Mouse (Mus musculus) lung, postnatal 14 days (tissue): ENCODE measurements around the gene Cyp4f40.
"Not testable (repeated sequence)": the region's sequence is repeated elsewhere in the genome, so short reads cannot be mapped to it uniquely, and the experiment has no call there.

Experiments
- DNase-seq: peaks from one replicate; pipeline ENCODE4 v3.0.0; 2021

Cyp4f40 gene

DNA sequence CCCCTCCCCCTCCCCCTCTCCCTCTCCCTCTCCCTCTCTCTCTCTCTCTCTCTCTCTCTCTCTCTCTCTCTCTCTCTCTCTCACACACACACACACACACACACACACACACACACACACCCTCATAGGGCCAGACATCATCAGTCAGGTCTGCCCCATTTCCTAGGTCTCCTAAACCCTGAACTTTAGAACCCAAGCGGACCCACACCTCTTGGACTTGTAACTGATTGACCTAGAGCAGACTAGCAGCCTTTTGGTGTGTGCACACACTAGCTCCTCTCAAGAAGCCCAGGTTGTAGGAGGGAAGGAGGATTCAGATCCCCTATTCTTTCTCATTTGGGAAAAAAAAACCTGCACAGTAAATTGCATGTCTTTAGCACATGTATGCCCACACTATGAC lies 63.5 kb downstream of the Cyp4f40 start:
- DNase-seq: not testable (repeated sequence)

- no peak for DNase-seq
Measured at GRCm38 (mm10) chr17:32722771-32723170, 64.1 kb downstream of the Cyp4f40 start.

GRCm38 (mm10) chr17:32726360-32726759 lies 67.7 kb downstream of the Cyp4f40 start:
- DNase-seq: not testable (repeated sequence)
